Mouse (Mus musculus): ENCODE results near the gene Cd36. TPM values are rescaled to one million over a fixed set of nuclear protein-coding genes. Genes with fewer than 3 reads are reported as not detected.

Cd36 gene
- polyA plus RNA-seq, 1 experiment from 2014 or later, result 3.2 TPM

- no peak for ATAC-seq (replicated peaks)
- no peaks in the 10 kb centered on the region for H3K9me3 ChIP-seq
- no peak overlapping the region for H3K9ac ChIP-seq
- no peak overlapping the region for H3K4me3 ChIP-seq
- H3K27me3 ChIP-seq (replicated peaks), result no peaks in the 10 kb centered on the region
- H3K4me1 ChIP-seq, result no peaks in the 10 kb centered on the region
- H3K4me2 ChIP-seq, result no peak overlapping the region
- WGBS, result 33% methylated on average over 5 of the region's 5 CpGs
- H3K36me3 ChIP-seq (replicated peaks), result no peaks in the 10 kb centered on the region
- no peak overlapping the region for H3K27ac ChIP-seq
Measured at GRCm38 (mm10) chr5:17747143-17747542, 141.5 kb downstream of the Cd36 start.

GRCm38 (mm10) chr5:17746520-17746919 is 142.1 kb downstream of the Cd36 start:
- H3K27me3 ChIP-seq (replicated peaks), result no peaks in the 10 kb centered on the region
- no peak overlapping the region for H3K9ac ChIP-seq
- no peak overlapping the region for H3K4me3 ChIP-seq
- no peaks in the 10 kb centered on the region for H3K4me1 ChIP-seq
- H3K9me3 ChIP-seq, result no peaks in the 10 kb centered on the region
- no peak overlapping the region for H3K4me2 ChIP-seq
- no peak overlapping the region for H3K27ac ChIP-seq
- ATAC-seq (replicated peaks), result no peak
- H3K36me3 ChIP-seq (replicated peaks), result no peaks in the 10 kb centered on the region

GRCm38 (mm10) chr5:17739805-17740204 is 148.8 kb downstream of the Cd36 start:
- WGBS, result 58% methylated on average over 3 of the region's 3 CpGs
- no peaks in the 10 kb centered on the region for H3K9me3 ChIP-seq
- H3K36me3 ChIP-seq (replicated peaks), result no peaks in the 10 kb centered on the region
- no peaks in the 10 kb centered on the region for H3K27me3 ChIP-seq (replicated peaks)
- no peaks in the 10 kb centered on the region for H3K4me1 ChIP-seq
- H3K4me2 ChIP-seq, result no peak overlapping the region
- ATAC-seq (replicated peaks), result no peak
- H3K4me3 ChIP-seq, result no peak overlapping the region
- H3K27ac ChIP-seq, result no peak overlapping the region
- no peak overlapping the region for H3K9ac ChIP-seq

Other genes starting within 250 kb of the Cd36 start
- gene Gnat3, start 73.7 kb upstream of the Cd36 start, polyA plus RNA-seq (2015; fragmentation: Nextera tagmentation; extraction: Ambion mirVana), result not detected in 2 replicates